Mouse (Mus musculus) cerebral cortex, adult 2 months (tissue): ENCODE results near the gene Sord.

ENCODE experiments used
- whole genome bisulfite sequencing: fragments of 180-500 bp; shearing (Covaris S2); methylation state at CpG from one replicate; pipeline ENCODE4 v1.1.7; 2018; 5-methylcytosine and 5-hydroxymethylcytosine counted together

Sord gene

GRCm38 (mm10) chr2:122234611-122235288 is at the start of gene Sord:
TSS of gene Sord (plus strand) at chr2:122234749.
- WGBS, result 2% methylated on average over 35 of the region's 35 CpGs

GRCm38 (mm10) chr2:122185086-122185485 is 49.5 kb upstream of the Sord start:
- 84% methylated on average over 4 of the region's 4 CpGs for WGBS

GRCm38 (mm10) chr2:122186106-122186505 is 48.4 kb upstream of the Sord start, which contains the start of the genes Patl2 and Terb2:
TSS of gene Patl2 (minus strand) at chr2:122186189.
TSS of gene Terb2 (plus strand) at chr2:122186272.
- WGBS, result 85% methylated on average over 17 of the region's 17 CpGs

- WGBS, result 98% methylated on average over 3 of the region's 3 CpGs
Observed at GRCm38 (mm10) chr2:122186751-122187150, 47.8 kb upstream of the Sord start.

GRCm38 (mm10) chr2:122191849-122192248 is 42.7 kb upstream of the Sord start:
- WGBS, result 87% methylated on average over 3 of the region's 3 CpGs

GRCm38 (mm10) chr2:122194509-122194929 is 40.0 kb upstream of the Sord start:
- 24% methylated on average over 1 of the region's 1 CpGs for WGBS

- 97% methylated on average over 1 of the region's 1 CpGs for WGBS
Observed at GRCm38 (mm10) chr2:122201501-122201900, 33.0 kb upstream of the Sord start.

- 85% methylated on average over 2 of the region's 2 CpGs for WGBS
Observed at GRCm38 (mm10) chr2:122206440-122207107, 28.0 kb upstream of the Sord start.

GRCm38 (mm10) chr2:122210534-122211228 is 23.9 kb upstream of the Sord start:
- 74% methylated on average over 3 of the region's 3 CpGs for WGBS

GRCm38 (mm10) chr2:122217075-122217474 is 17.5 kb upstream of the Sord start:
- 98% methylated on average over 4 of the region's 4 CpGs for WGBS

GRCm38 (mm10) chr2:122218234-122218633 is 16.3 kb upstream of the Sord start:
- WGBS, result 80% methylated on average over 2 of the region's 2 CpGs

GRCm38 (mm10) chr2:122221378-122221777 is 13.2 kb upstream of the Sord start:
- 85% methylated on average over 4 of the region's 4 CpGs for WGBS

- WGBS, result 82% methylated on average over 5 of the region's 5 CpGs
Observed at GRCm38 (mm10) chr2:122221798-122222197, 12.8 kb upstream of the Sord start.

- 94% methylated on average over 5 of the region's 5 CpGs for WGBS
Observed at GRCm38 (mm10) chr2:122222272-122222671, 12.3 kb upstream of the Sord start.

GRCm38 (mm10) chr2:122230395-122230794 is 4.2 kb upstream of the Sord start:
- 83% methylated on average over 6 of the region's 6 CpGs for WGBS

GRCm38 (mm10) chr2:122231616-122232015 is 2.9 kb upstream of the Sord start:
- 93% methylated on average over 9 of the region's 9 CpGs for WGBS

GRCm38 (mm10) chr2:122233341-122233740 is 1.2 kb upstream of the Sord start:
- 59% methylated on average over 5 of the region's 5 CpGs for WGBS

GRCm38 (mm10) chr2:122233759-122234557 is 591 bp upstream of the Sord start:
- WGBS, result 3% methylated on average over 26 of the region's 26 CpGs

GRCm38 (mm10) chr2:122235425-122235824 is 876 bp downstream of the Sord start:
- WGBS, result 64% methylated on average over 2 of the region's 2 CpGs

- WGBS, result 71% methylated on average over 2 of the region's 2 CpGs
Observed at GRCm38 (mm10) chr2:122237891-122238470, 3.4 kb downstream of the Sord start.

- WGBS, result 95% methylated on average over 4 of the region's 4 CpGs
Observed at GRCm38 (mm10) chr2:122241226-122241625, 6.7 kb downstream of the Sord start.
